Mouse (Mus musculus): ENCODE measurements around the gene Cbfb. TPM values are rescaled to one million over a fixed set of nuclear protein-coding genes. Genes with fewer than 3 reads are reported as not detected.
A peak's percentile ranks its signal among the peaks of the same experiment; 100 is the strongest.

Gene Cbfb
- total and polyA plus RNA-seq, 2 experiments from 2014 or later, result 27.0 to 50.0 TPM

GRCm38 (mm10) chr8:105257318-105258114 is 87.0 kb downstream of the Cbfb start:
- TF ChIP-seq EP300 (IDR thresholded peaks at IDR 0.05; ENCODE audit: low read depth), result no peak
- TF ChIP-seq CTCF (IDR thresholded peaks at IDR 0.05; ENCODE audit: low read depth), result no peak
- Histone ChIP-seq H3K4me1 (ENCODE audit: control insufficient read depth, insufficient read depth) (peaks cover 27% of the 10 kb centered on the region), H3K36me3 (replicated peaks; ENCODE audit: control insufficient read depth, insufficient read depth, low read length) (peaks cover 8% of the 10 kb centered on the region), H3K27ac (ENCODE audit: low read depth) (no peak overlapping the region), H3K9me3 (replicated peaks; ENCODE audit: control insufficient read depth, low read length) (no peaks in the 10 kb centered on the region), H3K9ac (replicated peaks; ENCODE audit: low read depth, low read length) (no peak overlapping the region), H3K4me2 (ENCODE audit: low read depth, low read length) (no peak overlapping the region), H3K27me3 (ENCODE audit: control insufficient read depth, insufficient read depth, low read length) (peaks cover 15% of the 10 kb centered on the region; the same call in 1 of the 2 replicates), H3K4me3 (ENCODE audit: low read depth, low read length) (no peak overlapping the region)
- WGBS, result 77% methylated on average over 7 of the region's 7 CpGs
- DNase-seq (ENCODE audit: low spot score) (no peak), ATAC-seq (ENCODE audit: insufficient read depth, low read depth) (no peak)

GRCm38 (mm10) chr8:105258911-105259720 is 88.6 kb downstream of the Cbfb start:
- ATAC-seq (ENCODE audit: insufficient read depth, low read depth) (0 out of 2 replicates have a peak, but pooled peaks have one; percentile 4), DNase-seq (ENCODE audit: low spot score) (no peak)
- no peak for TF ChIP-seq EP300 (IDR thresholded peaks at IDR 0.05; ENCODE audit: low read depth)
- TF ChIP-seq CTCF (IDR thresholded peaks at IDR 0.05; ENCODE audit: low read depth), result peak; percentile 20; the same call in 1 of the 2 replicates
- H3K4me1 ChIP-seq (ENCODE audit: control insufficient read depth, insufficient read depth), result peaks cover 30% of the 10 kb centered on the region
- 10% methylated on average over 55 of the region's 55 CpGs for WGBS
- no peaks in the 10 kb centered on the region for H3K9me3 ChIP-seq (replicated peaks; ENCODE audit: control insufficient read depth, low read length)
- H3K4me3 ChIP-seq (ENCODE audit: low read depth, low read length), result peak overlapping the region; percentile 31
- no peak overlapping the region for H3K27ac ChIP-seq (ENCODE audit: low read depth)
- H3K36me3 ChIP-seq (replicated peaks; ENCODE audit: control insufficient read depth, insufficient read depth, low read length), result no peaks in the 10 kb centered on the region; the same call in 1 of the 2 replicates
- H3K9ac ChIP-seq (replicated peaks; ENCODE audit: low read depth, low read length), result no peak overlapping the region
- H3K4me2 ChIP-seq (ENCODE audit: low read depth, low read length), result peak overlapping the region; percentile 76
- H3K27me3 ChIP-seq (ENCODE audit: control insufficient read depth, insufficient read depth, low read length), result peaks cover 15% of the 10 kb centered on the region; the same call in 1 of the 2 replicates

GRCm38 (mm10) chr8:105259721-105260320 is 89.3 kb downstream of the Cbfb start:
- Histone ChIP-seq H3K27me3 (ENCODE audit: control insufficient read depth, insufficient read depth, low read length) (peaks cover 13% of the 10 kb centered on the region; the same call in 1 of the 2 replicates), H3K27ac (ENCODE audit: low read depth) (no peak overlapping the region), H3K4me3 (ENCODE audit: low read depth, low read length) (peak overlapping the region; percentile 31), H3K9me3 (replicated peaks; ENCODE audit: control insufficient read depth, low read length) (no peaks in the 10 kb centered on the region), H3K36me3 (replicated peaks; ENCODE audit: control insufficient read depth, insufficient read depth, low read length) (no peaks in the 10 kb centered on the region; the same call in 1 of the 2 replicates), H3K9ac (replicated peaks; ENCODE audit: low read depth, low read length) (no peak overlapping the region), H3K4me2 (ENCODE audit: low read depth, low read length) (peak overlapping the region; percentile 76), H3K4me1 (ENCODE audit: control insufficient read depth, insufficient read depth) (peaks cover 25% of the 10 kb centered on the region)
- peak; percentile 93 for TF ChIP-seq CTCF (IDR thresholded peaks at IDR 0.05; ENCODE audit: low read depth)
- no peak for TF ChIP-seq EP300 (IDR thresholded peaks at IDR 0.05; ENCODE audit: low read depth)
- peak; percentile 51 for ATAC-seq (ENCODE audit: insufficient read depth, low read depth)
- peak; percentile 64 for DNase-seq (ENCODE audit: low spot score)
- 3% methylated on average over 30 of the region's 30 CpGs for WGBS

- no peak for DNase-seq (ENCODE audit: low spot score)
- no peak overlapping the region for H3K27ac ChIP-seq (ENCODE audit: low read depth)
- no peak overlapping the region for H3K4me3 ChIP-seq (ENCODE audit: low read depth, low read length)
- peaks cover 23% of the 10 kb centered on the region for H3K4me1 ChIP-seq (ENCODE audit: control insufficient read depth, insufficient read depth)
- 74% methylated on average over 7 of the region's 7 CpGs for WGBS
- no peak overlapping the region for H3K9ac ChIP-seq (replicated peaks; ENCODE audit: low read depth, low read length)
- TF ChIP-seq CTCF (IDR thresholded peaks at IDR 0.05; ENCODE audit: low read depth) (no peak), EP300 (IDR thresholded peaks at IDR 0.05; ENCODE audit: low read depth) (no peak)
- no peaks in the 10 kb centered on the region for H3K9me3 ChIP-seq (replicated peaks; ENCODE audit: control insufficient read depth, low read length)
- H3K27me3 ChIP-seq (ENCODE audit: control insufficient read depth, insufficient read depth, low read length), result peaks cover 9% of the 10 kb centered on the region; the same call in 1 of the 2 replicates
- H3K36me3 ChIP-seq (replicated peaks; ENCODE audit: control insufficient read depth, insufficient read depth, low read length), result no peaks in the 10 kb centered on the region; the same call in 1 of the 2 replicates
- H3K4me2 ChIP-seq (ENCODE audit: low read depth, low read length), result no peak overlapping the region
- no peak for ATAC-seq (ENCODE audit: insufficient read depth, low read depth)
Observed at GRCm38 (mm10) chr8:105260371-105261099, 90.1 kb downstream of the Cbfb start.
